8 mouse cellular contexts compared by ENCODE assay signal in genomic region chr8:119344190-119344856, GRCm38 (mm10). TPM values are rescaled to one million over a fixed set of nuclear protein-coding genes. Genes with fewer than 3 reads are reported as not detected.
DNase-seq lines count a peak whose midpoint lies in the region; ATAC-seq and TF ChIP-seq lines count a peak whose summit lies in the region.

Hsbp1 (plus strand) TSS chr8:119344488.

- H3K4me2 ChIP-seq in forebrain, postnatal 0 days (ENCODE audit: low read depth): peak within 1 kb of the TSS; percentile 70
- H3K4me2 ChIP-seq in lung, embryonic 15.5 days: peak within 1 kb of the TSS; percentile 63

- peaks cover 14% of the 10 kb centered on the region for H3K79me2 ChIP-seq in MEL (ENCODE audit: control insufficient read depth, insufficient read depth, low read length, poor library complexity)

- DNase-seq in MEL (ENCODE audit: low read depth, low spot score): peak; percentile 99
- DNase-seq in cerebellum, adult 2 months: peak; percentile 96
- peak; percentile 98 for DNase-seq in forebrain, postnatal 0 days
- peak; percentile 97 for DNase-seq in heart, postnatal 4 days
- peak; percentile 97 for DNase-seq in layer of hippocampus, adult 8-10 months (ENCODE audit: low spot score in 2 of 2)
- DNase-seq in ovary, adult 18-20 months (ENCODE audit: low spot score): peak; percentile 92
- DNase-seq in thymus, postnatal 0 days (ENCODE audit: low spot score): peak; percentile 96

- no peak for TF ChIP-seq CTCF in MEL (IDR thresholded peaks at IDR 0.05 in 2 of 3, conservative IDR thresholded peaks at IDR 0.05 in 1 of 3; ENCODE audit: control insufficient read depth in 1 of 3, insufficient read depth in 1 of 3, low read depth in 2 of 3, low read length in 3 of 3, poor library complexity in 1 of 3, severe bottlenecking in 1 of 3)
- TF ChIP-seq CTCF in cerebellum, adult 2 months (IDR thresholded peaks at IDR 0.05; ENCODE audit: borderline replicate concordance, insufficient read depth, low read depth, low read length): no peak
- 0 out of 2 replicates have a peak, but pooled peaks have one; percentile 1 for TF ChIP-seq CTCF in forebrain, postnatal 0 days (IDR thresholded peaks at IDR 0.05; ENCODE audit: low read depth)

- no peak for TF ChIP-seq RAD21 in MEL (IDR thresholded peaks at IDR 0.05; ENCODE audit: low read depth, low read length)

- H3K36me3 ChIP-seq in MEL (ENCODE audit: control insufficient read depth in 1 of 2, insufficient read depth in 2 of 2, low read length in 2 of 2): peaks cover 7 to 20% of the 10 kb centered on the region in 2 experiments
- peaks cover 30% of the 10 kb centered on the region for H3K36me3 ChIP-seq in forebrain, postnatal 0 days (ENCODE audit: insufficient read depth)
- peaks cover 29% of the 10 kb centered on the region for H3K36me3 ChIP-seq in lung, embryonic 15.5 days

- peak within 1 kb of the TSS; percentile 21 for H3K27ac ChIP-seq in MEL (ENCODE audit: control insufficient read depth, low read depth, low read length)
- no peak within 1 kb of the TSS for H3K27ac ChIP-seq in cerebellum, adult 2 months (ENCODE audit: insufficient read depth, low read length)
- H3K27ac ChIP-seq in forebrain, postnatal 0 days (ENCODE audit: low read depth, low read length): peak within 1 kb of the TSS; percentile 73
- no peak within 1 kb of the TSS for H3K27ac ChIP-seq in lung, embryonic 15.5 days

- peak; percentile 58 to 81; a peak in 3 of 4 replicates for TF ChIP-seq POLR2A in MEL (IDR thresholded peaks at IDR 0.05; ENCODE audit: control insufficient read depth in 1 of 2, insufficient read depth in 1 of 2, low read depth in 1 of 2, low read length in 2 of 2, poor library complexity in 1 of 2)
- peak; percentile 87 for TF ChIP-seq POLR2A in cerebellum, adult 2 months (IDR thresholded peaks at IDR 0.05; ENCODE audit: borderline replicate concordance, insufficient read depth, low read length)

- TF ChIP-seq EP300 in MEL (IDR thresholded peaks at IDR 0.05; ENCODE audit: low read depth in 1 of 2, low read length in 2 of 2): no peak

- H3K9me3 ChIP-seq in MEL (replicated peaks; ENCODE audit: insufficient read depth, low read length): no peaks in the 10 kb centered on the region
- no peaks in the 10 kb centered on the region for H3K9me3 ChIP-seq in forebrain, postnatal 0 days (ENCODE audit: low read length)
- H3K9me3 ChIP-seq in lung, embryonic 15.5 days: no peaks in the 10 kb centered on the region

- peak within 1 kb of the TSS; percentile 81 for H3K9ac ChIP-seq in MEL (ENCODE audit: control insufficient read depth, low read depth, low read length, poor library complexity, severe bottlenecking)
- H3K9ac ChIP-seq in forebrain, postnatal 0 days: peak within 1 kb of the TSS; percentile 96
- peak within 1 kb of the TSS; percentile 96 for H3K9ac ChIP-seq in lung, embryonic 15.5 days

- peak; percentile 99 for ATAC-seq in forebrain, postnatal 0 days
- ATAC-seq in lung, embryonic 15.5 days (ENCODE audit: borderline replicate concordance, extremely low read depth, low FRiP score, low TSS enrichment): peak; percentile 97

- H3K4me1 ChIP-seq in MEL (ENCODE audit: control insufficient read depth in 1 of 2, insufficient read depth in 2 of 2, low read length in 2 of 2): peaks cover 6 to 18% of the 10 kb centered on the region in 2 experiments
- H3K4me1 ChIP-seq in cerebellum, adult 2 months (ENCODE audit: control insufficient read depth, insufficient read depth, low read length): no peaks in the 10 kb centered on the region
- peaks cover 9% of the 10 kb centered on the region for H3K4me1 ChIP-seq in forebrain, postnatal 0 days (ENCODE audit: insufficient read depth)
- peaks cover 12% of the 10 kb centered on the region for H3K4me1 ChIP-seq in lung, embryonic 15.5 days

- 2% methylated on average over 52 of the region's 52 CpGs for WGBS in cerebellum, adult 2 months
- WGBS in forebrain, postnatal 0 days: 3% methylated on average over 52 of the region's 52 CpGs
- 3% methylated on average over 52 of the region's 52 CpGs for WGBS in lung, embryonic 15.5 days

- H3K27me3 ChIP-seq in MEL (ENCODE audit: control insufficient read depth in 1 of 2, insufficient read depth in 2 of 2, low read length in 2 of 2): no peaks in the 10 kb centered on the region
- no peaks in the 10 kb centered on the region for H3K27me3 ChIP-seq in cerebellum, adult 2 months (ENCODE audit: control insufficient read depth, insufficient read depth, low read length)
- no peaks in the 10 kb centered on the region for H3K27me3 ChIP-seq in forebrain, postnatal 0 days (ENCODE audit: insufficient read depth, low read length)
- H3K27me3 ChIP-seq in lung, embryonic 15.5 days: no peaks in the 10 kb centered on the region

- peak within 1 kb of the TSS; percentile 85 to 88 for H3K4me3 ChIP-seq in MEL (ENCODE audit: control insufficient read depth in 1 of 2, insufficient read depth in 1 of 2, low read depth in 2 of 2, low read length in 2 of 2)
- peak within 1 kb of the TSS; percentile 71 for H3K4me3 ChIP-seq in cerebellum, adult 2 months (replicated peaks; ENCODE audit: insufficient read depth, low read depth, low read length)
- peak within 1 kb of the TSS; percentile 94 for H3K4me3 ChIP-seq in forebrain, postnatal 0 days (ENCODE audit: low read depth, low read length)
- H3K4me3 ChIP-seq in lung, embryonic 15.5 days: peak within 1 kb of the TSS; percentile 96

TF ChIP-seq in MEL, 35 proteins besides CTCF, POLR2A, EP300 and RAD21:
- 0 out of 2 replicates have a peak, but pooled peaks have one; percentile 44 for TF ChIP-seq ZMIZ1 (IDR thresholded peaks at IDR 0.05; ENCODE audit: low read depth, low read length)
- no peak for TF ChIP-seq SMC3 (IDR thresholded peaks at IDR 0.05; ENCODE audit: low read depth, low read length)
- TF ChIP-seq MXI1 (IDR thresholded peaks at IDR 0.05; ENCODE audit: low read depth, low read length): peak; percentile 55; the same call in 1 of the 2 replicates
- TF ChIP-seq SIN3A (IDR thresholded peaks at IDR 0.05; ENCODE audit: low read length): peak; percentile 91
- no peak for TF ChIP-seq MEF2A (IDR thresholded peaks at IDR 0.05; ENCODE audit: extremely low read depth, insufficient replicate concordance, low read depth, low read length, poor library complexity, severe bottlenecking)
- TF ChIP-seq ETS1 (IDR thresholded peaks at IDR 0.05; ENCODE audit: low read depth, low read length): no peak
- TF ChIP-seq USF2 (IDR thresholded peaks at IDR 0.05; ENCODE audit: borderline replicate concordance in 1 of 2, insufficient read depth in 1 of 2, low read depth in 1 of 2, low read length in 2 of 2): no peak
- peak; percentile 86 for TF ChIP-seq MAX (IDR thresholded peaks at IDR 0.05; ENCODE audit: low read length)
- 0 out of 2 replicates have a peak, but pooled peaks have one; percentile 42 for TF ChIP-seq MYC (IDR thresholded peaks at IDR 0.05; ENCODE audit: low read depth, low read length)
- TF ChIP-seq ELF1 (IDR thresholded peaks at IDR 0.05; ENCODE audit: low read depth, low read length): peak; percentile 91
- TF ChIP-seq USF1 (IDR thresholded peaks at IDR 0.05; ENCODE audit: low read depth, low read length): peak; percentile 93
- TF ChIP-seq POLR2AphosphoS5 (IDR thresholded peaks at IDR 0.05; ENCODE audit: borderline replicate concordance, low read depth, low read length): no peak
- TF ChIP-seq TBP (IDR thresholded peaks at IDR 0.05; ENCODE audit: low read depth, low read length): peak; percentile 14; the same call in 1 of the 2 replicates
- TF ChIP-seq TCF12 (IDR thresholded peaks at IDR 0.05; ENCODE audit: low read depth, low read length): peak; percentile 30; the same call in 1 of the 2 replicates
- peak; percentile 66 for TF ChIP-seq NRF1 (IDR thresholded peaks at IDR 0.05; ENCODE audit: insufficient read depth, low read depth, low read length, poor library complexity, severe bottlenecking)
- TF ChIP-seq HCFC1 (IDR thresholded peaks at IDR 0.05; ENCODE audit: low read depth, low read length): peak; percentile 98
- TF ChIP-seq GABPA (IDR thresholded peaks at IDR 0.05; ENCODE audit: low read depth, low read length): no peak
- TF ChIP-seq E2F4 (IDR thresholded peaks at IDR 0.05; ENCODE audit: borderline replicate concordance, low read depth, low read length): no peak
- TF ChIP-seq CHD2 (IDR thresholded peaks at IDR 0.05; ENCODE audit: low read length): peak; percentile 98
- TF ChIP-seq POLR2AphosphoS2 (IDR thresholded peaks at IDR 0.05; ENCODE audit: low read length): peak; percentile 71; the same call in 1 of the 2 replicates
- TF ChIP-seq KAT2A (conservative IDR thresholded peaks at IDR 0.05; ENCODE audit: low read depth, low read length): peak; percentile 82
- TF ChIP-seq NELFE (IDR thresholded peaks at IDR 0.05; ENCODE audit: low read depth, low read length): peak; percentile 76
- no peak for TF ChIP-seq RCOR1 (IDR thresholded peaks at IDR 0.05; ENCODE audit: low read depth, low read length)
- no peak for TF ChIP-seq MAFK (IDR thresholded peaks at IDR 0.05; ENCODE audit: borderline replicate concordance, low read depth, low read length)

RNA-seq across cellular contexts. Expression of gene Hsbp1, which starts in this region (rescaled TPM):
- 91.8 and 109 TPM in 2 replicates for total RNA-seq in MEL (2012; rRNA removed)
- polyA plus RNA-seq in MEL (2012; ENCODE audit: insufficient read depth in 1 of 2, insufficient read length in 2 of 2, low read depth in 1 of 2, low replicate concordance in 2 of 2, missing spikeins in 1 of 2): 100 to 1,000 TPM in 1 of 2 experiments, not detected in 1; 128 TPM
- 323 and 343 TPM in 2 replicates for polyA plus RNA-seq in cerebellum, adult 2 months (2012; rRNA removed)
- total RNA-seq in forebrain, postnatal 0 days (2014; rRNA removed): 390 and 481 TPM in 2 replicates
- 972 and 1,071 TPM in 2 replicates for polyA plus RNA-seq in forebrain, postnatal 0 days (2015; fragmentation: Nextera tagmentation; extraction: Ambion mirVana)
- total RNA-seq in heart, postnatal 4 days (2021): 100 to 1,000 TPM; 180 to 183 TPM
- 100 to 1,000 TPM; 307 to 316 (median 311) TPM for total RNA-seq in layer of hippocampus, adult 8-10 months (2022)
- polyA plus RNA-seq in lung, embryonic 15.5 days (2015; fragmentation: Nextera tagmentation; extraction: Ambion mirVana): 332 and 337 TPM in 2 replicates
- polyA plus RNA-seq in thymus, postnatal 0 days (2015; fragmentation: Nextera tagmentation; extraction: Ambion mirVana): 244 and 246 TPM in 2 replicates

Comparison
In these comparisons a context has a peak if more than half of its experiments do, and no peak if none do; other contexts are left out.
1. H3K27ac ChIP-seq: peak in MEL (single experiment) and forebrain, postnatal 0 days (single experiment); none in cerebellum, adult 2 months (single experiment) and lung, embryonic 15.5 days (single experiment).
2. Peak in every context shown above with its lines, with median percentiles within 50 percentile points of each other: DNase-seq, H3K4me3 ChIP-seq and H3K9ac ChIP-seq.